Mouse (Mus musculus) testis, adult 2 months (tissue): ENCODE measurements around the gene Bmpr1a. TPM values are rescaled to one million over a fixed set of nuclear protein-coding genes. Genes with fewer than 3 reads are reported as not detected.

Experiments
- H3K27ac ChIP-seq: fragments of 200-500 bp; 2 replicates; pipeline ENCODE4 v1.5.1; 2012; ENCODE audit warnings: low read depth, low read length; ENCODE audit not compliant: control insufficient read depth, insufficient read depth
- H3K27me3 ChIP-seq: fragments of 200-500 bp; 2 replicates; pipeline ENCODE4 v1.6.1; 2012; ENCODE audit warnings: mild to moderate bottlenecking, low read length, moderate library complexity; ENCODE audit not compliant: control insufficient read depth, insufficient read depth
- H3K36me3 ChIP-seq: fragments of 200-500 bp; 2 replicates; pipeline ENCODE4 v1.6.1; 2012; ENCODE audit warnings: mild to moderate bottlenecking, low read length; ENCODE audit not compliant: control insufficient read depth, insufficient read depth
- H3K4me1 ChIP-seq: fragments of 200-500 bp; 2 replicates; pipeline ENCODE4 v1.6.1; 2012; ENCODE audit warnings: low read length; ENCODE audit not compliant: control insufficient read depth, insufficient read depth
- H3K4me3 ChIP-seq: fragments of 200-500 bp; 2 replicates; pipeline ENCODE4 v1.5.1; 2012; ENCODE audit warnings: low read depth, mild to moderate bottlenecking, low read length, moderate library complexity, mixed read lengths; ENCODE audit not compliant: control insufficient read depth
- CTCF ChIP-seq: fragments of 200-500 bp; IDR thresholded peaks from 2 replicates; pipeline ENCODE4 v1.5.1; 2012; ENCODE audit warnings: low read depth, mild to moderate bottlenecking, inconsistent platforms, low read length, moderate library complexity; ENCODE audit not compliant: control insufficient read depth, insufficient read depth, insufficient replicate concordance
- POLR2A ChIP-seq: fragments of 200-500 bp; IDR thresholded peaks from 2 replicates; pipeline ENCODE4 v1.6.1; 2012; ENCODE audit warnings: low read depth, mild to moderate bottlenecking, inconsistent platforms, low read length, moderate library complexity; ENCODE audit not compliant: control insufficient read depth
- polyA plus RNA-seq: library from polyadenylated mRNA; depleted of rRNA; stranded (reverse); fragments of >200 nt; gene quantifications from 2 replicates; pipeline ENCODE4 v1.2.3, GENCODE M21; 2012

Gene Bmpr1a
- polyA plus RNA-seq, 1 experiment: 5.9 TPM

GRCm38 (mm10) chr14:34516960-34517577 is 13.9 kb upstream of the Bmpr1a start:
- no peaks in the 10 kb centered on the region for H3K27me3 ChIP-seq
- H3K4me1 ChIP-seq: no peaks in the 10 kb centered on the region
- TF ChIP-seq POLR2A: no peak
- TF ChIP-seq CTCF: no peak
- no peak overlapping the region for H3K27ac ChIP-seq
- H3K36me3 ChIP-seq: no peaks in the 10 kb centered on the region
- no peak overlapping the region for H3K4me3 ChIP-seq

- H3K27me3 ChIP-seq: no peaks in the 10 kb centered on the region
- TF ChIP-seq CTCF (no peak), POLR2A (no peak)
- no peak overlapping the region for H3K4me3 ChIP-seq
Measured at GRCm38 (mm10) chr14:34515860-34516259, 12.7 kb upstream of the Bmpr1a start.

GRCm38 (mm10) chr14:34514120-34514519 is 11.0 kb upstream of the Bmpr1a start:
- no peak for TF ChIP-seq POLR2A
- TF ChIP-seq CTCF: no peak
- Histone ChIP-seq H3K4me3 (no peak overlapping the region), H3K27me3 (no peaks in the 10 kb centered on the region), H3K36me3 (no peaks in the 10 kb centered on the region), H3K4me1 (no peaks in the 10 kb centered on the region), H3K27ac (no peak overlapping the region)

More at GRCm38 (mm10) chr14:34515860-34516259, 12.7 kb upstream of the Bmpr1a start:
- H3K36me3 ChIP-seq: no peaks in the 10 kb centered on the region
- no peaks in the 10 kb centered on the region for H3K4me1 ChIP-seq
- no peak overlapping the region for H3K27ac ChIP-seq

GRCm38 (mm10) chr14:34512602-34513001 is 9.5 kb upstream of the Bmpr1a start:
- H3K27me3 ChIP-seq: no peaks in the 10 kb centered on the region
- no peak overlapping the region for H3K4me3 ChIP-seq
- no peaks in the 10 kb centered on the region for H3K4me1 ChIP-seq

GRCm38 (mm10) chr14:34511901-34512300 is 8.8 kb upstream of the Bmpr1a start:
- Histone ChIP-seq H3K4me3 (no peak overlapping the region), H3K4me1 (no peaks in the 10 kb centered on the region), H3K27me3 (no peaks in the 10 kb centered on the region), H3K36me3 (no peaks in the 10 kb centered on the region), H3K27ac (no peak overlapping the region)
- no peak for TF ChIP-seq CTCF
- no peak for TF ChIP-seq POLR2A

More at GRCm38 (mm10) chr14:34512602-34513001, 9.5 kb upstream of the Bmpr1a start:
- Histone ChIP-seq H3K36me3 (no peaks in the 10 kb centered on the region), H3K27ac (no peak overlapping the region)
- no peak for TF ChIP-seq POLR2A
- no peak for TF ChIP-seq CTCF

- no peaks in the 10 kb centered on the region for H3K36me3 ChIP-seq
- H3K27me3 ChIP-seq: no peaks in the 10 kb centered on the region
- TF ChIP-seq CTCF (no peak), POLR2A (no peak)
- no peaks in the 10 kb centered on the region for H3K4me1 ChIP-seq
- no peak overlapping the region for H3K4me3 ChIP-seq
- no peak overlapping the region for H3K27ac ChIP-seq
Measured at GRCm38 (mm10) chr14:34508842-34509439, 5.8 kb upstream of the Bmpr1a start.

- H3K4me3 ChIP-seq: no peak overlapping the region
- no peaks in the 10 kb centered on the region for H3K4me1 ChIP-seq
- no peak overlapping the region for H3K27ac ChIP-seq
- H3K36me3 ChIP-seq: no peaks in the 10 kb centered on the region
- no peaks in the 10 kb centered on the region for H3K27me3 ChIP-seq
- TF ChIP-seq CTCF (no peak), POLR2A (no peak)
Measured at GRCm38 (mm10) chr14:34508187-34508840, 5.2 kb upstream of the Bmpr1a start.
